Mouse (Mus musculus) stomach, embryonic 14.5 days (tissue): Measurements from ENCODE around the gene H2bfm. TPM values are rescaled to one million over a fixed set of nuclear protein-coding genes. Genes with fewer than 3 reads are reported as not detected.
A peak's percentile ranks its signal among the peaks of the same experiment; 100 is the strongest.
"Not testable (repeated sequence)": the region's sequence is repeated elsewhere in the genome, so short reads cannot be mapped to it uniquely, and the experiment has no call there.

Experiments
- ATAC-seq: fragments of 200-750 bp; cut with Nextera tagmentation; 2 replicates; pipeline ENCODE4 v1.8.0; 2017; ENCODE audit warnings: low read depth, moderate TSS enrichment; ENCODE audit not compliant: insufficient number of reproducible peaks, insufficient read depth, low FRiP score
- H3K27ac ChIP-seq: fragments of 300-500 bp; sonication (generic); 2 replicates; pipeline ENCODE4 v1.5.1; 2014; ENCODE audit warnings: mild to moderate bottlenecking, low read length, moderate library complexity, mixed read lengths
- H3K27me3 ChIP-seq: fragments of 300-500 bp; sonication (generic); 2 replicates; pipeline ENCODE4 v1.6.1; 2014; ENCODE audit warnings: low read length, control low read depth, mixed read lengths; ENCODE audit not compliant: control insufficient read depth, insufficient read depth
- H3K36me3 ChIP-seq: fragments of 300-500 bp; sonication (generic); 2 replicates; pipeline ENCODE4 v1.6.1; 2014; ENCODE audit warnings: mild to moderate bottlenecking, control low read depth, low read length, moderate library complexity, mixed read lengths; ENCODE audit not compliant: control insufficient read depth, insufficient read depth
- H3K4me1 ChIP-seq: fragments of 300-500 bp; sonication (generic); 2 replicates; pipeline ENCODE4 v1.6.1; 2014; ENCODE audit warnings: low read length, control low read depth, mixed read lengths; ENCODE audit not compliant: control insufficient read depth, insufficient read depth
- H3K4me2 ChIP-seq: fragments of 300-500 bp; sonication (generic); replicated peaks from 2 replicates; pipeline ENCODE4 v1.6.1; 2014; ENCODE audit warnings: low read depth, low read length, control low read depth
- H3K4me3 ChIP-seq: fragments of 300-500 bp; sonication (generic); 2 replicates; pipeline ENCODE4 v1.5.1; 2014; ENCODE audit warnings: low read depth, low read length, control low read depth
- H3K9ac ChIP-seq: fragments of 300-500 bp; sonication (generic); replicated peaks from 2 replicates; pipeline ENCODE4 v1.6.1; 2014; ENCODE audit warnings: low read depth, mild to moderate bottlenecking, control low read depth, low read length, moderate library complexity, mixed read lengths
- H3K9me3 ChIP-seq: fragments of 300-500 bp; sonication (generic); 2 replicates; pipeline ENCODE4 v1.6.1; 2016; ENCODE audit warnings: low read depth, low read length, control low read depth; ENCODE audit not compliant: control insufficient read depth
- WGBS: fragments of 180-500 bp; shearing (Covaris S2); extraction: QIAGEN DNeasy Blood & Tissue Kit; methylation state at CpG from one replicate; pipeline ENCODE4 v1.1.7; 2014; 5-methylcytosine and 5-hydroxymethylcytosine counted together
- polyA plus RNA-seq: library from polyadenylated mRNA; unstranded; fragments of >200 nt; fragmentation: Nextera tagmentation; extraction: Ambion mirVana; gene quantifications from 2 replicates; pipeline ENCODE4 v1.2.1, GENCODE M21; 2014

H2bfm gene
- polyA plus RNA-seq: not detected in 2 replicates

- Histone ChIP-seq H3K27ac (no peak within 1 kb of the TSS), H3K27me3 (no peaks in the 10 kb centered on the region), H3K9ac (no peak within 1 kb of the TSS), H3K4me1 (no peaks in the 10 kb centered on the region), H3K9me3 (no peaks in the 10 kb centered on the region), H3K4me3 (no peak within 1 kb of the TSS), H3K36me3 (no peaks in the 10 kb centered on the region), H3K4me2 (no peak within 1 kb of the TSS)
- no peak for ATAC-seq
- 90% methylated on average over 14 of the region's 14 CpGs for WGBS
Measured at GRCm38 (mm10) chrX:136927031-136927430, at the start of gene H2bfm. Gene H2bfm (plus strand): TSS chrX:136927325.

GRCm38 (mm10) chrX:136895757-136896156 lies 31.4 kb upstream of the H2bfm start:
- H3K9me3 ChIP-seq: no peaks in the 10 kb centered on the region
- no peak overlapping the region for H3K4me2 ChIP-seq
- no peak overlapping the region for H3K9ac ChIP-seq
- no peaks in the 10 kb centered on the region for H3K4me1 ChIP-seq
- 41% methylated on average over 2 of the region's 2 CpGs for WGBS
- H3K27ac ChIP-seq: no peak overlapping the region
- H3K4me3 ChIP-seq: no peak overlapping the region
- no peak for ATAC-seq
- no peaks in the 10 kb centered on the region for H3K36me3 ChIP-seq
- H3K27me3 ChIP-seq: no peaks in the 10 kb centered on the region

DNA sequence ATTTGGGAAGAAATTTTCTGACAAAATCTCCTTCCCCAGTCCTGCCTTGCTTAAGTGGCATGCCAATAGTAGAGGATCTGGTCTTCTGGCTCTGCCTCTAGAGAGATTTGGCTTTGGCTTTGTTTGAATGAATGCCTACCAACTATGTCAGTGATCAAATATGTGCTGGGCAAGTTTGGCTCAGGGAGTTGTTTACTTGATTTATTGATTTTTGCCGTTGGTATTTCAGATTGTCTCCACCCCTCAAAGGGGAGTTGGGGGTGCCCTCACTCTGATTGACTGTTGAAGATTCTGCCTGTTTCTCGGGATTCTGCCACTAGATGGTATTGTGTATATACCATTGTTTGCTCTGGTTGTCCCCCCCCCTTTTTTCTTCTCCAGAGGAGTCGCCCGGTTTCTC lies 22.8 kb upstream of the H2bfm start:
- Histone ChIP-seq H3K27ac (no peak overlapping the region), H3K9ac (no peak overlapping the region), H3K36me3 (no peaks in the 10 kb centered on the region), H3K9me3 (no peaks in the 10 kb centered on the region), H3K4me3 (no peak overlapping the region), H3K4me2 (no peak overlapping the region), H3K4me1 (no peaks in the 10 kb centered on the region), H3K27me3 (no peaks in the 10 kb centered on the region)
- no peak for ATAC-seq
- 35% methylated on average over 4 of the region's 4 CpGs for WGBS

DNA sequence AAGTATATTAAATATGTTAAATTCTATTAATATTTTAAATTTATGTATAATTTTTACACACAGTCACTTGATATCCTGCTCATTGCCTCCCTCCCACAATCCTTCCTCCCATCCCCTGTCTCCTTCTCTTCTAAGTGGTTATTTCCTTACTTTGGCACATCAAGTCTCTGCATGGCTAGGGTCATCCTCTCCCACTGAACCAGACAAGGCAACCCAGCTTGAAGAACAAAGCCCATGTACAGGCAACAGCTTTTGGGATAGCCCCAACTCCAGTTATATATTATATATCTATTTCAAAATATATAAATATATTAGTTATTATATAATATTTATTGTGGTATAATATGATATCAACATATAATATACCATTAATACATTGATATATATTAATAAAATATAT lies 1.3 kb upstream of the H2bfm start:
- H3K27me3 ChIP-seq: no peaks in the 10 kb centered on the region
- H3K4me2 ChIP-seq: no peak overlapping the region
- H3K4me3 ChIP-seq: no peak overlapping the region
- no peaks in the 10 kb centered on the region for H3K9me3 ChIP-seq
- H3K36me3 ChIP-seq: no peaks in the 10 kb centered on the region
- no peak overlapping the region for H3K27ac ChIP-seq
- no peaks in the 10 kb centered on the region for H3K4me1 ChIP-seq
- no peak for ATAC-seq
- no peak overlapping the region for H3K9ac ChIP-seq

DNA sequence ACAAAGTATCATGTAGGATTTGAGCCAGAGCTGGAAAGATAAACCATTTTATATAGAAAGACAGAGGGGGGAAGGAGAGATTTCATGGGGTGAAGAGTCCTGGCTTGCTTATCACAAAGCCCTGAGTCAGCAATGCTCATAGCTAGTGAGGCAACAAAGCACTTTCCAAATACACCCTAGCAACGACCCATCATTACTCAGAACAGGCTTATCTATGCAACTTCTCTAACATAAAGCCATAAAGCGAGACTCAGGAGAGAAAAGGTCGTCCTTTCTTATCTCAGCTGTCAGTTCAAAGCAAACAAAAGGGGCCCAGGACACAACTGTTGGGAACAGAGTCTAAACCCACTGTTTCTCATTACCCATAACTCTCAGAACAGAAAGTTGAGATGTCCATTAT lies 10.9 kb downstream of the H2bfm start:
- ATAC-seq: no peak
- no peaks in the 10 kb centered on the region for H3K4me1 ChIP-seq
- H3K9me3 ChIP-seq: no peaks in the 10 kb centered on the region
- H3K36me3 ChIP-seq: no peaks in the 10 kb centered on the region
- no peak overlapping the region for H3K4me2 ChIP-seq
- no peaks in the 10 kb centered on the region for H3K27me3 ChIP-seq
- 27% methylated on average over 3 of the region's 3 CpGs for WGBS
- H3K4me3 ChIP-seq: no peak overlapping the region
- H3K9ac ChIP-seq: no peak overlapping the region
- no peak overlapping the region for H3K27ac ChIP-seq

- H3K4me1 ChIP-seq, H3K9me3 ChIP-seq, H3K36me3 ChIP-seq, H3K9ac ChIP-seq, H3K27me3 ChIP-seq, H3K27ac ChIP-seq: not testable (repeated sequence)
- Histone ChIP-seq H3K4me2 (peak overlapping the region; percentile 34), H3K4me3 (0 out of 2 replicates have a peak overlapping the region, but pooled peaks have one; percentile 17)
- WGBS: 22% methylated on average over 13 of the region's 13 CpGs
- ATAC-seq: peak; percentile 99
Measured at GRCm38 (mm10) chrX:136957583-136958279, 30.6 kb downstream of the H2bfm start.

DNA sequence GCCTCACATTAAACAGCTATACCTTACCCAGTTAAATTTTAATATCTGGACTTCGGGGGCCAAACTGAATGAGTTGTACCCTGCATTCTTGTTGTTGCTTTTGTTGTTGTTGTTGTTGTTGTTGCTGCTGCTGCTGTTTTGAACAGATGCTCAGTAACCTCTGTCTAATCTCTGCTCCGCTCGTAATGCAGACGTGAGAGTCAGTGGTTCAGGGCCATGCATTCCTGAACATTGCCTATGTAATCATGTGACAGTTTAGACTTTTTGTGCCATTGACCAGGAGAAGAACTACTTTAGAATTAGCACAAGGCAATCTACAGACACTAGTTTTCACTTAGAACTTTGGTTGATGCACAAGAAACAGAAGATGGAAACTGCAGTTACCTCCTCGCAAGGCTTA lies 31.2 kb downstream of the H2bfm start:
- H3K27me3 ChIP-seq, H3K4me1 ChIP-seq, H3K36me3 ChIP-seq, H3K27ac ChIP-seq, H3K9ac ChIP-seq, H3K9me3 ChIP-seq, ATAC-seq: not testable (repeated sequence)
- H3K4me2 ChIP-seq: peak overlapping the region; percentile 34
- 0 out of 2 replicates have a peak overlapping the region, but pooled peaks have one; percentile 17 for H3K4me3 ChIP-seq
- 58% methylated on average over 5 of the region's 5 CpGs for WGBS

DNA sequence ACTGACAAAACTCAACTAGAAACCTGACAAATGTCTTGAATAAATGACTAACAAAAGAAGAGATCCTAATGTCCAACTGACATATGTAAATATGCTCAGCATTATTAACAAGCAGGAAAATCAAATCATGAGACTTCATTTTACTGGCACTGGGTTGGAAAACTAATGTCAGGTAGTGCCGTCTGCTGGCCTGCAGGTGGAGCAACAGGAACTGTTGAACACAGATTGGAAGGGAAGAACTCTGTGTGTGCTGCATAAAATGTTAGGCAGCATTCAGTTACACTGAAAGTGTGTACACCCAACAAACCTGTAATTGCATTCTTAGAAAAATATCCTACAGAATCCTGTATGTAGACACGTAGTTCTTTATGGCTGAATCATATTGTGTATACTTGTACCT lies 32.6 kb downstream of the H2bfm start:
- Histone ChIP-seq H3K27me3 (no peaks in the 10 kb centered on the region), H3K9ac (no peak overlapping the region), H3K4me3 (no peak overlapping the region), H3K36me3 (no peaks in the 10 kb centered on the region), H3K9me3 (no peaks in the 10 kb centered on the region), H3K4me1 (no peaks in the 10 kb centered on the region), H3K27ac (no peak overlapping the region), H3K4me2 (no peak overlapping the region)
- WGBS: 32% methylated on average over 2 of the region's 2 CpGs
- no peak for ATAC-seq

DNA sequence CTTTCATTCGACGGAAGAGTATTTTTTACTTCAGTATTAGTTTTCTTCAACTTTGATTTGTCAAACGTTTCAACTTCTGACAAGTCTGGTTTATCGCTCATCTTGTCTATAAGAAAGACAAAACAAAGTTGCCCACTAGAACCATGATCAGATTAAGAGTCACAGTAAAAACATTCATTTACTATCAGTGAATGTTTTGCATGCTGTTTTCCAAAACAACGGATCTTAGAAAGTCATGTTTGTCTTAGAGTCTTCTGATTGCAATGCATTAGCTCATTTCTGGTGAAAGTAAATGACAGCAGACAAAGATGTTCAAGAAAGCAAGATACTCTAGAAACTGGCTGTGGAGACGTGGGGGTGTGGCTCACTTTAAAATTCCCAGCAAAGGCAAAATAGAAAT lies 48.3 kb downstream of the H2bfm start, which contains the start of gene Tmsb15b2:
TSS of gene Tmsb15b2 (minus strand) at position 101 of the 400 bp plus-strand sequence.
- peak within 1 kb of the TSS; percentile 42 for H3K4me2 ChIP-seq
- H3K27ac ChIP-seq, H3K9me3 ChIP-seq, H3K9ac ChIP-seq, H3K36me3 ChIP-seq, H3K27me3 ChIP-seq, H3K4me1 ChIP-seq, ATAC-seq: not testable (repeated sequence)
- H3K4me3 ChIP-seq: peak within 1 kb of the TSS; percentile 33
- 78% methylated on average over 6 of the region's 6 CpGs for WGBS
